Mouse (Mus musculus) cerebellum, adult 11 months (tissue): Measurements from ENCODE around the gene Reep3.

Experiments
- DNase-seq: peaks from one replicate; pipeline ENCODE4 v3.0.0; 2022

The Reep3 gene

GRCm38 (mm10) chr10:66968541-66968940, 128.2 kb downstream of the Reep3 start:
- DNase-seq: no peak

DNA sequence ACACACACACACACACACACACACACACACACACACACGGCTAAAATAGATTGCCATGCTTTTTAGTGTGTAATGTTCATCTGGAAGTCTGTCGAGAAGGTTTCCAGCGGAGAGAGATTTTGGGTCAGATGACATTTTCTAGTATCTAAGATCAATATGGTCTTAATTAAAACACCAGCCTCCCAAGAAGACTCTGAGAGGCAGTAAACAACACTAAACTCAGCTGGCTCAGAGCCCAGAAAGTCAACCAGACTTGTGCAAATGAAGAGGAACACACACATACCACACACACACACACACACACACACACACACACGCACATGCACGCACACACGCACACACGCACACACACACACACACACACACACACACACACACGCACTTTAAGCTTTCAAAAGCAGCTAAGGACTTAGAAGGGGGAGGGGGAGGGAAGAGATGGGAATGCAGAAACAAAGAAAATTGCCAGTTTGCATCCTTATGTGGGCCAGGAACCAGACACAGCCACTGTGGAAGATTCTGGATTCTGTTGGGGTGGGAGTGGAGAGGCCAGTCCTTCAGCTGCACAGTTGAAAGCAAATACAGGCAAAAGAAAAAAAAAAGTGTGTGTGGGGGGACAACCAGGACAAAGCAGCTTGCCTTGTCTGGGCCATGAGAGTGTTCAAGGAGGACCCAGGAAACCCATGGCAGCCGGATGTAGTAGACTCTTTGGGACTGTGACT, 130.2 kb downstream of the Reep3 start:
- DNase-seq: no peak

GRCm38 (mm10) chr10:66960136-66960535, 136.6 kb downstream of the Reep3 start:
- DNase-seq: no peak
